Mouse (Mus musculus) liver, embryonic 14.5 days (tissue): Measurements from ENCODE around the gene B3gnt6.

ENCODE experiments used
- CTCF ChIP-seq: IDR thresholded peaks from 2 replicates; pipeline ENCODE4 v1.5.1; 2016; ENCODE audit warnings: antibody characterized with exemption, low read depth, control low read depth
- EP300 ChIP-seq: IDR thresholded peaks from 2 replicates; pipeline ENCODE4 v1.6.1; 2016; ENCODE audit warnings: antibody characterized with exemption, low read depth

DNA sequence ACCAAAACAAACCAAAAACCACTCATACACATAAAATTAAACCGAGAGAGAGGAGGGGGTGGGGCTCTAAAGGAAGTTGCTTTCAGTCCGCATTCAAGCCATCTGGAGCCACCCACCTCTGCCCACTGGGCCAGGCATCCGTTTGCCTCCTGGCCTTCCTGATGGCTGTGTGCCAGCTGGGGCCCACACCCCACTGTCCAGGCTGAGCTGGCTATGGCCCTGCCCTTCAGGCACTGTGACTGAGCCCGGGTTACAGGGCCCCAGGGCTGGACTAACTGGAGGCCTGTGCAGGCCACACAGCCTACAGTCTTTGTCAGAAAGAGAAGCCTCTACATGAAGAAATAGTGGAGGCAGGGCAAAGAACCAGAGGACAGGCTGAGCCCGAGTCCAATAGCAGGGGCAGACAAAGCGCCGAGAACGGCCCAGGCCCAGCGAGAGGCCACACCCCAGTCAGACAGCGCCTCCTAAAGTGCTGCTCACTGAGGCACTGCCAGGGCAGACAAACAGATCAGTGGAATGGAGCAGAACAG, 34.2 kb downstream of the B3gnt6 start:
- TF ChIP-seq CTCF (peak; percentile 70), EP300 (no peak)
